Mouse (Mus musculus) E14TG2a.4 (cell line): Measurements from ENCODE around the gene Lrr1.

ENCODE experiments used
- CTCF ChIP-seq: conservative IDR thresholded peaks from 2 replicates; pipeline ENCODE4 v1.5.1; 2014; ENCODE audit warnings: low read length
- POU5F1 ChIP-seq: IDR thresholded peaks from 2 replicates; pipeline ENCODE4 v1.6.1; 2014; ENCODE audit warnings: low read length, borderline replicate concordance

GRCm38 (mm10) chr12:69204052-69204833 is 35.6 kb downstream of the Lrr1 start, which contains the start of gene Gm49384:
- TF ChIP-seq CTCF (no peak), POU5F1 (no peak)
